Mouse (Mus musculus): ENCODE measurements around the gene Fam171a1.
"Not testable (repeated sequence)": the region's sequence is repeated elsewhere in the genome, so short reads cannot be mapped to it uniquely, and the experiment has no call there.

The Fam171a1 gene

DNA sequence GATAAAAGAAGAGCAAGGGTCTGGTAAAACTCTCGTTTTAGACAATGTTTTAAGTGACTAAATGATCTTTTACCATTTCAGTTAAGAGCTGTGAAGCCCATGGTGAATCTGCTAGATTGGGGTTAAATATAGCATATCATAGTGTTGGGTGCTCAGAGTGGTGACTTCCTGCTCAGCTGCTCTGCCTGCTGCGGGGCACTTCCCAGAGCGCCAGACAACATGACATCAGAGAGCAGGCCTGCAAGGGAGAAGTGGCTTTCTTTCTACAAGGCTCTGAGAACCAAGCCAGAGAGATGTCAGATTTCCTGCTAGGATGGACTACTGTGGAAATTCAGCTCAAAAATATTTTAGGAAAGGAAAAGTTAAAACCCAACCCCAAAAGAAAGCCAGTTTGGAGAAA lies 57.8 kb downstream of the Fam171a1 start:
- no peak for DNase-seq (ENCODE audit: low spot score in 2 of 2)

DNA sequence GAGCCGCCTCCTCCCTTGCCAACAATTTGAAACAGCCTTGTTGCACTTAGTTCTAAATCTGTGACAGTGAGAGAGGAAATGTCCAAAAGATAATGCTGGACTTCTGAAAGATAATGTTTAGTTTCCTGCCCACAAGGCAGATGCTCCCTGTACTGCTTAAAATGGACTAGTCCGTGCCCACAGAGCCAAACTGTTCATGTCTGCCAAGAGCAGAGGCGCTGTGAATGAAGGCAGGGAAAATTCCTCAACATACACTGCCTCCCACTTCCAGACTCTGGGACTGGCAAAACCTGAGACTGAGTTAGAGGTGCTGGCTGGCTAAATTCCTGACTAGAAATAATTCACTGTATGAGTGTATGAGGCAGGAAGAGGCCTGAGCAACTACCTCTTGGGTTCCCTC lies 58.6 kb downstream of the Fam171a1 start:
- peak in 1 of 2 experiments; percentile 54 for DNase-seq (ENCODE audit: low spot score in 2 of 2)

DNA sequence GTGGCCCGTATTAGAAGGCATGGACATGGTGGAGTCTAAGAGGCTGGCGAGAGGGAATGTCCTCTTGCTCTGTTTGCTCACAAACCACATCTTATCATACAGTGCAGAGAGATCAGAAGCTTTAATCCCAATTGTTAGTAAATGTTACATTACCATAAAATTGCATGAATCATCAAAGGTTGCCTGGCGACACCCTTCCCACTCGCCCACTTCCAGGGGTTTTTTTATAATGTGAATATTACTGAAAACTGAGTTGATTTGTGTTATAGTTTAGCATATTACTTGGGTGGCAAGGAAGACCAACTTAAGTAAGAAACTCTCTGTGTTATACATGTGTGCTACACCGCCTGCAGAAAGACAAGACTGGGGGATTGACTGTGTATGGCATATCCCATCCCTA lies 60.9 kb downstream of the Fam171a1 start:
- DNase-seq (ENCODE audit: low spot score in 2 of 2) = no peak

DNA sequence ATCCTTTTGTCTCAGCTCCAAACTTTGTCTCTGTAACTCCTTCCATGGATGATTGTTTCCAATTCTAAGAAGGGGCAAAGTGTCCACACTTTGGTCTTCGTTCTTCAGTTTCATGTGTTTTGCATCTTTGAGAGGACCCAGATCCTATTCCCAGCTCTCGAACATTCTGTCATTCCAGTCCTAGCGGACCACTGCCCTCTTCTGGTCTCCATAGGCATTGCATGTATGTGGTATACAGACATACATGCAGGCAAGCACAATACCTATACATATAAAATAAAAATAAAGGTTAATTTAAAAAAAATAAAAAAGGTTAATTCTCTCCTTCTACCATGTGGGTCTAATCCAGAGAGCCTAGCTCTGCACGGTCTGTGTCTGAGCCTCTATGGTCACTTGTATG lies 62.0 kb downstream of the Fam171a1 start:
- DNase-seq (ENCODE audit: low spot score in 2 of 2) = not testable (repeated sequence)

DNA sequence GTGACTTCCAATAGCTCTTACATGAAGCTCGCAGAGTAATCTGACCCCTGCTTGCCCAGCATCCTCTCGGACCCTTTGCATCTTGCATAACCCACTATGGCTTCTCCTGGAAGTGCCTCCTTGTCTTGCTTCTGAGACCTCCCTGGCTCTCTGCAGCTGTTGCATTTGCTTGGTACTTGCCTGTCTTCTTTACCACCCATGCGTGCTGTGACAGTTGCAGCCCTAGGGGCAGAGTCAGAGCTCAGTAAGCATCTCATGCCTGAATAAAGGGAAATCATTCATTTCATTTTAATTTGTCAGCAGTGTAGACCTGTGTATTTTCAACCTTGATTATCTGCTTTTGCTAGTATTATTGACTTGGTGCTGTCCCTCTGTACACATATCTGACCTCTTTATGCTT lies 62.7 kb downstream of the Fam171a1 start:
- DNase-seq (ENCODE audit: low spot score in 2 of 2) = no peak

DNA sequence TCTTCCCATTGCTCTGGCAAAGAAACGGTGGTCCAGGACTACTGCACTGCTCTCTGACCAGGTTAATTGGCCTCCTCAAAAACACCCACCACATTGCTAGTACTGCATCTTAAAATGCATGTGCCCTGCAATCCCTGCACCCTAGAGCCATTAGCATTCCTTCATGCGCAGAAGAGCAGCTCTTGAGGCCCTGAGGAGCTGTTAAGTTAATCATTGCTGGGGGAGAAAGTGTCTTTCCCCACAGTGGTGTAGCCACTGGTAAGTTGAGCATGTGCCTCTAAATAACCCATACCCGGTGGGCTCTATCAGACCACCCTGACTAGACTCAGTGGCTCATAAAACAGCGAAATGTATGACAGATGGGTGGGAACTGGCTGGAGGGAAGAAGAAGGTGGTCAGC lies 66.5 kb downstream of the Fam171a1 start:
- DNase-seq (ENCODE audit: low spot score in 2 of 2) = no peak

DNA sequence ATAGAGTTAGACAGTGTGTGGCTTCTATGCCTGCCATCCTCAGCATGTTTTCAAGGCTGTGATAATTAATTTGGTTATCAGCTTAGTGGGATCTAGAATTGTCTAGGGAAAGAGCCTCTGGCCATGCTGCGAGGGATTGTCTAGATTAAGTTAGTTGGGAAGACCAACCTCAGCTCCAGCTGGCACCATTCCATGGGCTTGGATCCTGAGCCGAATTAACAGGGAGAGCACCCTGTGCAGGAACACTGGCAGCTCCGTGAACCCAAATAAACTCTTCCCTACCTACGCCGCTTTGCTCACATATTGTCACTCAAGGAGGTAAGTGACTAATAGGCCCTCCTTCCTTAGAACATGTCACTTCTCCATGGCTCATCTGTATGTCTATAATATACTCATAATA lies 69.6 kb downstream of the Fam171a1 start:
- no peak for DNase-seq (ENCODE audit: low spot score in 2 of 2)

DNA sequence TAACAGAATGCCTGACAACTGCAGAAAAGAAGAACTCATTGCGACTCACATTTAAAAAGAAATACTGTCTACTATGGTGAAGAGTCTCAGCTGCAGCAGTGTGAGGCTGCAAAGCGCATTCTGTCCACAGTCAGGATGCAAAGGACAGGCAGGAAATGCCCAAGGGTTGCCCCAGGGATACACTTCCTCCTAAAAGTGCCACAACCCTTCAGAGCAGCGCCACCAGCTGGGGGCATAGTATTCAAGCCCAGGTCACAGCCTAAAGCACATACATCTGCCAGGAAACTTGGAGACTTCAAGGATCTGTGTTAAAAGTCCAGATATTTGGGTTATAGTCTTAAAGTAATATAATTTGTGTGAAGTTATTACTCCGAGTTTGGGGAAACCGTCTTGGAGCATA lies 71.3 kb downstream of the Fam171a1 start:
- DNase-seq (ENCODE audit: low spot score in 2 of 2) = no peak

DNA sequence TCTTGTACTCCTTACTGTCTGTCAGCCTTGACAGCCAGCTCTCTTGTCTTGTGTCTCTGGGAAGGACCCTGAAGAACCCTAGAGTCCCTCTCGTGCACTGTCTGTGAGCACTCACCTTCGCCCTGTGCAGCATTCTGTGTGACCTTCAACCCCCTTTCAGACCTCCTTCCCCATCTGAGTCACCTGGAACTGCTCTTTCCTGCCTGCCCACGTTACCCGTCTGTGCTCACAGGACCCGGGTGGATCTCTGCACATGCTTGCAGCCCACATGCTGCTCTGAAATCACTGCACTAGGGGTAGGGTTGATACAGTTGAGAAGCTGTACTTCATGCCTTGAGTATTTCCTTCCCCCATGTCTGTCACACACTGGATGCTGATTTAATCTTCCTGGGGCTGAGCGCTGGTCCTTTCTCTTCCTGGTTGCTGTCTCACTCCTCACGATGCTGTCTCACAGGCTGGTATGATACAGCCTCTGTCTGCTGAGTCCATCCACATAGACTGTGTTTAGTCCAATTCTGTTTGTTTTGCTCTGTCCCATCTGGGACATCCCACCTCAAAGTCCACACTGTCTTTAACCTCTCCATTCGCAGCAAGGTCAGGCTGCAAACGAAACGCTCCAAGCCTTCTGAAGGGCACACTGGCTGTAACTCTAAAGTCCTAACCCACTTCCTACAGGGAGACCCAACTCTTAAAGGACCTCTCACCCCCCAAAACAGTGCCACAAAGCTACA lies 74.9 kb downstream of the Fam171a1 start:
- no peak for DNase-seq (ENCODE audit: low spot score in 2 of 2)

DNA sequence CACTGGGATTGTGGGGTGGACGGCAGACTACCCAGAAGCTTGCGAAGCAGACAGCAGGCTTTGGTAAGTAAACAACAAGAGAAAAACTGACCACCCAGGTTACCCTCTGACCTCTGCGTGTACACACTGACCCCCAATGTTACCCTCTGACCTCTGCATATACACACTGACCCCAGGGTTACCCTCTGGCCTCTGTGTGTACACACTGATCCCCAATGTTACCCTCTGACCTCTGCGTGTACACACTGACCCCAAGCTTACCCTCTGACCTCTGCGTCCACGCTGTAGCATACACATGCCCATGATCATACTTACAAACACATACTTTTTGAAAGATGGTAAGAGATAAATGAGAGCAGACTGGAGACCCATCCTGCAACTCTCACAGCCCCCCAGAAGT lies 77.1 kb downstream of the Fam171a1 start:
- DNase-seq (ENCODE audit: low spot score in 2 of 2) = no peak

DNA sequence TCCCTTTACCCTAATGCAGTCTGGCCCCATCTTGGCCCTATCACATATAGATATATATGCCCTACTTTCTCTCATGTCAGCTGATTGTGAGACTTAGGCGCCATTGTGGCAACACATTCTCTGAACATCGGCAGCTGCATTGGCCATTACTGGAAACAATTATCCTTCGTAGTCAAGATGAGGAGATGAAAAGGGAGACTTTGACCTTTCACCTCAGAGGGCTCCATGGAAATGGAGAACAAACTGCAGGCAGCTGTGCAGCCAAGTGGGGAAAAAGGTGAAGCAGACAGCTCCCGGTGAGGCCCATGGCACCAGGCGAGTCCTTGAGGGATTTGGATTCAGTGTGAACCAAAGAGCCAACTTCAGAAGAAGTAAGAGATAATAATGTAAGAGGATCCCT lies 81.5 kb downstream of the Fam171a1 start:
- no peak for DNase-seq (ENCODE audit: low spot score in 2 of 2)

DNA sequence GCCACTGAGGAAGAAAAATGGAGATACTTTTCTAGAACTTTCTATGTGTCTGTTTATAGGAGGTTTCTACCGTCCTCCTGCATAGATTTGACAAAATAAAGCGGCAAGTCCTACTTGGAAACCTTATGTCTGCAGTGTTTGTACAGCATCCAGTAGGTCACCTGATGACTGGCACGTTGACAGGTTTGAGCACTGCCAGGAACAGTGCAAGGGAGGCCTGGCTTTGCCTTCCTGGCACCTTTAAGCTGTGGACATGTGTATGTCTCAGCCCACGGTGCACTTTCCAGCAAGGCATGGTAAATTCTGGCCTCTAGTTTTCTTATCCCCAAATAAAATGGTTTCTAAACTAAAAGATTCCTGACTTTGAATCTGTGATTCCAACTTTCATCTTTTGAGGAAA lies 86.4 kb downstream of the Fam171a1 start:
- no peak for DNase-seq (ENCODE audit: low spot score in 2 of 2)

DNA sequence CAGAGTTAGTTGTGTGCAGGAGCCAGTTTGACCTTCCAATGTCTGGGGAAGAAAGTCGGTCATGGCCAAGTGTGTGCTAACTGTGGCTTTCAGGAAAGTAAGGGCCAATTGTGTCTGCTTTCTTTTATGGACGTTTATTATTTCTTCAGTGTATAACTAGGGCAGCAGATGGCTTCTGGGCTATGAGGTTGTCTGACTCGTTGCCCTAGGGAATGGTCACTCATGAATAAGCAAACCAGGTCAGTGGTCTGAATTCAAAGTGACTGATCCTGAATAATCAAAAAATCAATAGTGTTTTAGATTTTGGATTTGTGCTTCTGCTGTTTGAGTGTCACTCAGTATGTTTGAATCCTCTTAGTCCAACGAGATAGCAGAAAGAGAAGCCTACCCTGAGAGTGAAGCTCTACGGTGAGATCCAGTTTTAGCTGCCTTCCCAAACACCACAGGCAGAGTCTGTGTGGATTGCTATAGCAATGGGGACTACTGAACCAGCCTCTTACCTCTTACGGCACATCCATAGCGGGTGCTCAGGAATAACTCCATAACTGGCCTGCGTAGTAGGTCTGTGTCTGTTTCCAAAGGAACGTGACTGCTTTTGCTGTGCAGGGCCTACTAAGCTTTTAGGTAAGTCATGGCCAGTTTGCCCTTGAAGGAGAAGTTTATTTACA lies 93.1 kb downstream of the Fam171a1 start:
- no peak for DNase-seq (ENCODE audit: low spot score in 2 of 2)

DNA sequence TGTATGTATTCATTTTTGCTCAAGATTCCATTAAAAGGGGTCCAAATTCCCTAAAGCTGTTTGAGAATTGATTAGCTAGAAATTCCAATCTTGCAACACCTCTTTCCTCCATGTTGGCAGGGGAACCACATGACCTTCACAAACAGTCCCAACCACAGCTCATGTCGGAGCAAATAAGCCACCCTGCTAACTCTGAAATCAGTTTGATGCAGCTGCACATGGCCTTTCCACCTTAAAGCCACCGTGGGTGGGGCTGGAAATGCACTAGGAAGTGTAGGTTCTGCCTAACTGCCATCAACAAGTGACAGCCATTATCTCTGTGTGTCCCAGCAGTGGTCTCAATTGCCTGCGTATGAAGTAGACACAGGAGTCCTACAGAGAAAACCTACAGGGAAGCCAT lies 101.5 kb downstream of the Fam171a1 start:
- no peak for DNase-seq (ENCODE audit: low spot score in 2 of 2)

DNA sequence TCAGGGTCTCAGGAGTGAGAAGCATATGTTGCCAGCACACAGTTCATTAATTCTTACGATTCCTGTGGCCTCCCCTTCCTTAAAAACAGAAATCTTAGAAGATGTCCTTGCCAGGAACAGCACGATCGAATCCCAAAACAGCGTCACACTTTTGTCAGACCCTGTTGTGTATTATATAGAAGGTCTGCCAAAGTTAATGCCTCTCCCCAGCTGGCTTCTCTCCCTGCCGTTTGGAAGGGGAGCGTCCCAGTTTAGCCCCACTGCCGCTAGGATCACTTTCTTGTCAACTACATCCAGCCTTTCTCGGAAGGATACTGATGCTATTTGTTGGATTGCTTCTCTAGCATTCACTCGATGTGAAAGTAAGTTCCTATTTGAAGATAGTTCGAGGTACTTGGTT lies 102.6 kb downstream of the Fam171a1 start:
- DNase-seq (ENCODE audit: low spot score in 2 of 2) = no peak

DNA sequence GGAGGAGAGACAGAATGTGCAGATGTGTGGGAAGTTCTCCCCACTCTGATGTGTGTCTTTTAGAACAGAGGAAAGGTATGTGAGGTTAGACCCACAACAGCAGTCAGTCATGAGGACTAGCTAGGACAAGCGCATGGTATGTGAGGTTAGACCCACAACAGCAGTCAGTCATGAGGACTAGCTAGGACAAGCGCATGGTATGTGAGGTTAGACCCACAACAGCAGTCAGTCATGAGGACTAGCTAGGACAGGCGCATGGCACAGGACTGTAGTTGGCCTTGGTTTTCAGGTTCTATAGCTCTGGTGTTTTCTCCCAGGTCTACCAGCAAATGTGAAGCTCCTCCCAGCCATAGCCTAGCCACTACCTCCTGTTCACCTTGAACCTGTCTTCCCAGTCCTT lies 103.6 kb downstream of the Fam171a1 start:
- not testable (repeated sequence) for DNase-seq (ENCODE audit: low spot score in 2 of 2)

DNA sequence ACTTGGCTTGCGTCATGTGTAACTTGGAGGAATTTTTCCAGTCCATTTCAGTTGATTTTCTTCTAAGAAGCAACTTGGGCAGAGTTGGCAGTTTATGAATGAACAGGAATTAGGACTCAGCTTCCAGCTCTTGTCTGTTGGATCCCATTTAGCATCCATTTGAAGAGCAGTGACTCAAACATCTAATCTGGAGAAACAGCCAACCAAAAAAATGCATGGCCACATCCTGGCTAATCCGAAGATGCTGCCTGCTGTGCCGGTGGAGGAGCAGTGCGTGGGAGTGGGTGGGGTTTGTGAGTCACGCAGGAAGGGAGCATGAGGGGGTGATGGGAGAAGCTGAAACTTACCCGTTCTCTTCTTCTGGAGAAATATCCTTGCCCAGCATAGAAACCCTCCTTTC lies 104.2 kb downstream of the Fam171a1 start:
- DNase-seq (ENCODE audit: low spot score in 2 of 2) = peak; percentile 25 to 73

DNA sequence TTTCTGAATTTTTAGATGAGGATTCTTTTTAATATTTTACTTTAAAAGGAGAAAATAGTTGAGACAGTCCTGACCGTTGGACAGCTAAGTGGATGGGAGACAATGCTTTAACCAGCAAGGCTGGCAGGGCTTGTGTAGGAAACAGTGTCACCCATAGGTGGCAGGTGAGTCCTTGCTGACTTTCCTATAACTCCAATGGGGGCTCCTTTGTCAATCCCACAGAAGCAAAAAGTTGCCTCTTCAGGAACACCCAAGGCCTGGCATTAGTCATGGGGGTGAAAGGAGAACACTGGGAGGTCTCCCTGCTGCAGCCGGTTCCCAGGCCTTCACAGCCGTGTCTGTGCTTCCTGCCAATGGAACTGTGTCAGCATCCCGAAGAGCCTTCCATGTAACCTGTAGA lies 114.5 kb downstream of the Fam171a1 start:
- DNase-seq (ENCODE audit: low spot score in 2 of 2) = no peak

DNA sequence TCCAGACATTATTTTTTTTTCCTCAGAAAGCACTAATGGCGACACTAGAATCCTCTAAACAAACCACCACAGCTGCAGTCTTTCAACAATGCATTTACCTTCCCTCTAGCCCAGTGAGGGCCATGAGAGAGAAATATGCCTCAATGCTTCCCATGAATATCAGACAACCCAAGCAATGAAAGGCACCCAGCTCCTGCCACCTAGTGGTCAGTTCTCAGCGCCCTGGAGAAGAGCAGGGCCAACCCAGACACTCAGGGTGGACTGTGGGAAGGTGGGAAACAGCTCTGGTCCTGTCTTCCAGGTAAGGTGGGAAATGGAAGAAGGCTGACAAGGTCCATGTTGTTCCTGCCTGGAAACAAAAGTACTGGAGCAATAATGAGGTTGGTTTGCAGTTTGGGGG lies 115.0 kb downstream of the Fam171a1 start:
- peak; percentile 50 to 61 for DNase-seq (ENCODE audit: low spot score in 2 of 2)

DNA sequence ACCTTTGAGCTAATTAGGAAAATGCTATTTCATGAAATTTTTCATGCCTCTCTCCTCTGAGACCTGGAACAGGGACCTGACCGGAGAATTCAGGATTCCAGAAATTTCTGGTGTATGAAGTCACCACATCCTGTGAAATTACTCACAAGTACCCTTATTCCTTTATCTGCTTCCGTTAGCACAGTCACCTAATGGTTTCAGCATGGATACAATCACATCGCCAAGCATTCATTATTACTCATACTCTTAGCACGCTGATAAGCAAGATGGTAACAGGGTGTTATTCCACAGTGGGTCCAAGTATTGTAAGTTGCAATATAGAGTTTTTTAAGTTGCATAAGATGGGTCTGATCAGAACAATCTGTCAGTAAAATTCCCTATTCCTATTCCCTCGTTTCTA lies 125.2 kb downstream of the Fam171a1 start:
- no peak for DNase-seq (ENCODE audit: low spot score in 2 of 2)

DNA sequence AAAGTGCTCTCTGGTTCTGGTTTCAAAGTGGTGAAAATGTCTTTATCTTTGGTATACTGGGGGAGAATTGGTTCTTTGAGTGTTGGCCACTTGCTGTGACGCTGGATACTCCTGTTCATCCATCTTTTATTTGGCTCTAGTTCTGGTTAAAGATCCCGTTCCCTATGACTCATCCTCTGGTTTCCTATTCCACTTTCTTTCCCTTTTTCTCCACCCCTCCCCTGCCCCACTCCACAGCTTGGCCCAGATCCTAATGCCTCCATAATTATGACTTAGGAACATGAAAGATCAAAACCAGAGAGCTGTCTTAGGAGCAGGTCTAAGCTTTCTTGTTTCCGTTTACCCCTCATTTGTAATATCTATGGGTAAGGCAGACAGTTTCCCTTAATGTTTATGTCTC lies 130.2 kb downstream of the Fam171a1 start:
- no peak for DNase-seq (ENCODE audit: low spot score in 2 of 2)

DNA sequence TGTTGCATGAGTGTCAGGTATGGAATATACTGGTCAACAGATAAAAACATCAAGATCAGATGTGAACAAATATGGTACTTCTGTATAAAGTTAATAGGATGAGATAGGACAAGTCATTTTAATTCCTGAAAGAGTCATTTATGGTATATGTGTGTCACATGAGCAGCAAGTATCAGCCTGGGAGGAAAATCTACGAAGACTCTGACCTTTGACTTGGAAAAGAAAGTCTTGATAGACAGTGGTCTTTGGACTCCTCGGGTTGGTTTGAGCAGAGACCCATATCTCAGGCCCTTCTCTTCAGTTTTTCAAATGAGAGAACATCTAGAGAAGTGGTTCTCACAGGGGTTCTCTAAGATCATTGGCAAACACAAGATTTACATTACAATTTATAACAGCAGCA lies 137.3 kb downstream of the Fam171a1 start:
- DNase-seq (ENCODE audit: low spot score in 2 of 2) = no peak

DNA sequence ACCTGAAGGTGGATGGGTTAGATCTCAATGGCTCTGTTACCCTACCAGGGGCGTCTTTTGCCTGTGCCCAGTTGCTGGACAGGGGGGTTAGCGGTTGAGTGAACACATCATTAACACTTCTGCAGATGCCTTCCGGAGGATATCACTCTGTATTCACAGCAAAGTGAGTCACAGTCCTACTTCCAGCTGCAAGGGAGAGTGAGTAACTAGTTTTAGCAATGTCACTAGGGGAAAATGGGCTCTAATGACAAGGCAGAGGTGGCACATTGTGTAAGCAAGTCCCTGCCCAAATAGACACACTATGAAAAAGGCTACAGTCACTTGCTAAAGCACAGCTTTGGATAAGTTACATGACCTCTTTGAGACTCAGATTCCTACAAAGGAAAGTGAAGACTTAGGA lies 152.4 kb downstream of the Fam171a1 start:
- no peak for DNase-seq (ENCODE audit: low spot score in 2 of 2)

DNA sequence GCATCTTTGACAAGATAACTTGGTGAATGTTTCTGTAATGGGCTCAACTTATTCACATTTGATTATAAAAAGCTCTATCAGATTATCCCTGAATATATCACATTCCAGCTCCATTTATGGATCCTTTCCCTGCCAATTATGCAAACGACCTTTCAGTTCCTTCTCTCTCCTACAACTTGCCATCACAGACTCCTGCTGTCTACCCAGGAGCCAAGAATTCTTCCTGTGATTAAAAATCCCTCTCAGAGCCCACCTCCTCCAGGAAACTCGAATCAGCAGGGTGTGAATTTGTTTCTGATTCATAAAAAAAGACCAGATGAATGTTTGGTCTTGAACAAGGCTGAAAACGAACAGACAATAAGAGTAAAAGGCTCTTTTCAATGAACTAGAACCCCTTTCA lies 153.9 kb downstream of the Fam171a1 start:
- DNase-seq (ENCODE audit: low spot score in 2 of 2) = no peak

All from frontal cortex, postnatal 25 days (tissue).